In genomic region chr6:119018956-119019355, GRCm38 (mm10) we compare ENCODE assay signal across 15 mouse cellular contexts.
DNase-seq lines count a peak whose midpoint lies in the region; ATAC-seq and TF ChIP-seq lines count a peak whose summit lies in the region.
"Had no signal": no experiment of that assay in that cellular context is flagged by ENCODE, and none has a peak within 500 bp of the region (broad histone marks: within the 10 kb centered on the region; RNA-seq: fewer than 3 reads in every experiment).

No protein-coding gene starts in this region.

- intact Hi-C loops in heart, postnatal 25 days (cut with DNase I): loop anchor here (5.0 kb wide), 1 partner anchor 83 kb away; no protein-coding TSS in a partner anchor

- H3K4me1 ChIP-seq in lung, adult 2 months (ENCODE audit: control insufficient read depth, insufficient read depth, low read length): peaks cover 2% of the 10 kb centered on the region; the same call in 1 of the 2 replicates
- peaks cover 24% of the 10 kb centered on the region for H3K4me1 ChIP-seq in olfactory bulb, adult 2 months (ENCODE audit: control insufficient read depth, insufficient read depth, low read length)

- DNase-seq in lung, adult 18-20 months: peak; percentile 18 to 41
- no peak for DNase-seq in lung, adult 2 months
- DNase-seq in gastrocnemius, postnatal 25 days: peak; percentile 61
- DNase-seq in heart, postnatal 25 days (ENCODE audit: low spot score): peak; percentile 60
- no peak for DNase-seq in adrenal gland, postnatal 14 days
- DNase-seq: embryo, embryonic 11 days; kidney, postnatal 10 days; layer of hippocampus, adult 9-11 months; thymus, adult 2 months had no signal

- 0 out of 2 replicates have a peak overlapping the region, but pooled peaks have one; percentile 10 for H3K27ac ChIP-seq in olfactory bulb, adult 2 months (ENCODE audit: insufficient read depth, low read depth, low read length)
- H3K27ac ChIP-seq: liver, embryonic 12.5 days had no signal

- 70% methylated on average over 6 of the region's 6 CpGs for WGBS in lung, adult 2 months
- WGBS in olfactory bulb, adult 2 months: 53% methylated on average over 6 of the region's 6 CpGs

- TF ChIP-seq POLR2A in lung, adult 2 months (IDR thresholded peaks at IDR 0.05; ENCODE audit: borderline replicate concordance, extremely low read depth, low read depth, low read length): no peak
- TF ChIP-seq POLR2A in olfactory bulb, adult 2 months (IDR thresholded peaks at IDR 0.05; ENCODE audit: insufficient read depth, low read depth, low read length): no peak

- H3K4me3 ChIP-seq in lung, adult 2 months (replicated peaks; ENCODE audit: extremely low read depth, low read depth, low read length): no peak overlapping the region
- H3K4me3 ChIP-seq in olfactory bulb, adult 2 months (ENCODE audit: insufficient read depth, low read depth, low read length): no peak overlapping the region
- H3K4me3 ChIP-seq: erythroblast, embryonic 14.5 days; liver, embryonic 12.5 days had no signal

- no peak for TF ChIP-seq CTCF in lung, adult 2 months (IDR thresholded peaks at IDR 0.05; ENCODE audit: insufficient read depth, low read length)
- TF ChIP-seq CTCF in olfactory bulb, adult 2 months (IDR thresholded peaks at IDR 0.05; ENCODE audit: insufficient read depth, low read depth, low read length): no peak

- ATAC-seq in megakaryocyte-erythroid progenitor cell, adult 5-6 weeks (replicated peaks; ENCODE audit: low FRiP score, low TSS enrichment, poor library complexity, severe bottlenecking): no peak
- ATAC-seq: CD4-positive, CD25-positive, alpha-beta regulatory T cell, adult 4 months; intestine, postnatal 0 days; liver, embryonic 12.5 days had no signal

Comparison
In these comparisons a context has a peak if more than half of its experiments do, and no peak if none do; other contexts are left out.
1. DNase-seq: peak in lung, adult 18-20 months (2 of 2), gastrocnemius, postnatal 25 days (single experiment) and heart, postnatal 25 days (single experiment); none in lung, adult 2 months (single experiment) and adrenal gland, postnatal 14 days (single experiment).